Mouse (Mus musculus): ENCODE results near the gene Tiam1. TPM values are rescaled to one million over a fixed set of nuclear protein-coding genes. Genes with fewer than 3 reads are reported as not detected.

The Tiam1 gene
- polyA plus RNA-seq, 1 experiment: 19.3 TPM

- DNase-seq (ENCODE audit: low read depth): no peak
- TF ChIP-seq POLR2A (IDR thresholded peaks at IDR 0.05; ENCODE audit: borderline replicate concordance, extremely low read depth, insufficient read depth, insufficient read length, poor library complexity, severe bottlenecking) (no peak), CTCF (IDR thresholded peaks at IDR 0.05; ENCODE audit: borderline replicate concordance, extremely low read depth, insufficient read depth, insufficient read length) (no peak)
These were observed 38.7 kb downstream of the Tiam1 start for GRCm38 (mm10) chr16:90104714-90105459.

DNA sequence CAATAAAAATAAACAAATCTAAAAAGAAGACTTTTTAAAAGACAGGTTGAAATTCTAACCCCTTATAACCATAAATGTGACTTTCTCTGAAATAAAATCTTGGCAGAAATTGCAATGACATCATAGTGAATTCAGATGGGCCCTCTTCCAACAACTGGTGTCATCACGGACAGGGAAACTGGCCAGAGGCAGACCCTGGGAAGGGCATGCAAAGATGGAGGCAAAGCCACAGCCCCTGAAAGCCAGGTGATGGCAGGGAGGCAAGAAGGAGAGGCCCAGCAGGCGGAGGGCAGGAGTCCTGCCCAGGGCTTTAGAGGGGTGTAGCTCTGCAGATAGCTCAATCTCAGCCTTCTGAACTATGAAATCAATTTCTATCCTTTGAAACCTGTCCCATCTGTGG is 39.8 kb downstream of the Tiam1 start:
- DNase-seq (ENCODE audit: low read depth): no peak
- TF ChIP-seq CTCF (IDR thresholded peaks at IDR 0.05; ENCODE audit: borderline replicate concordance, extremely low read depth, insufficient read depth, insufficient read length) (no peak), POLR2A (IDR thresholded peaks at IDR 0.05; ENCODE audit: borderline replicate concordance, extremely low read depth, insufficient read depth, insufficient read length, poor library complexity, severe bottlenecking) (no peak)

DNA sequence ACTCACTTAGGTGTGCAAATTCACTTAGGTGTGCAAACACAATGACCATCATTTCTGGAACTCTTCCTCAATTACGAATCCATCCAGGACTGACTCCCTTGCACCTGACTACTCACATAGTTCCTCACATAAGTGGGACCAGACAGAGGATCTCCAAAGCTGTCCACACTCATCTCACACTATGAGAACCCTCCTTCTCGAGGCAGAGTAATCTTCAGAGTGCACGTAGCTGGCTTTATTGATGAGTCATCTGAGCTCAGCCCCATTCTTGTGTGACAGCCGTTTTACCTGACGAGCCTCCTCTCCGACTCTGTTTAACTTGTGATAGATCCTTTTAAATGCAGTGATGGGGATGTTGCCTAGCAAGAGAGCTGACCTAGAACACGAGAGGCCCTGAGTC is 41.0 kb downstream of the Tiam1 start:
- no peak for DNase-seq (ENCODE audit: low read depth)
- TF ChIP-seq POLR2A (IDR thresholded peaks at IDR 0.05; ENCODE audit: borderline replicate concordance, extremely low read depth, insufficient read depth, insufficient read length, poor library complexity, severe bottlenecking) (no peak), CTCF (IDR thresholded peaks at IDR 0.05; ENCODE audit: borderline replicate concordance, extremely low read depth, insufficient read depth, insufficient read length) (no peak)

GRCm38 (mm10) chr16:90098191-90098605 is 45.4 kb downstream of the Tiam1 start:
- DNase-seq (ENCODE audit: low read depth): no peak
- no peak for TF ChIP-seq POLR2A (IDR thresholded peaks at IDR 0.05; ENCODE audit: borderline replicate concordance, extremely low read depth, insufficient read depth, insufficient read length, poor library complexity, severe bottlenecking)
- TF ChIP-seq CTCF (IDR thresholded peaks at IDR 0.05; ENCODE audit: borderline replicate concordance, extremely low read depth, insufficient read depth, insufficient read length): no peak

GRCm38 (mm10) chr16:90097769-90098168 is 45.8 kb downstream of the Tiam1 start:
- DNase-seq (ENCODE audit: low read depth): no peak
- TF ChIP-seq POLR2A (IDR thresholded peaks at IDR 0.05; ENCODE audit: borderline replicate concordance, extremely low read depth, insufficient read depth, insufficient read length, poor library complexity, severe bottlenecking) (no peak), CTCF (IDR thresholded peaks at IDR 0.05; ENCODE audit: borderline replicate concordance, extremely low read depth, insufficient read depth, insufficient read length) (no peak)

DNA sequence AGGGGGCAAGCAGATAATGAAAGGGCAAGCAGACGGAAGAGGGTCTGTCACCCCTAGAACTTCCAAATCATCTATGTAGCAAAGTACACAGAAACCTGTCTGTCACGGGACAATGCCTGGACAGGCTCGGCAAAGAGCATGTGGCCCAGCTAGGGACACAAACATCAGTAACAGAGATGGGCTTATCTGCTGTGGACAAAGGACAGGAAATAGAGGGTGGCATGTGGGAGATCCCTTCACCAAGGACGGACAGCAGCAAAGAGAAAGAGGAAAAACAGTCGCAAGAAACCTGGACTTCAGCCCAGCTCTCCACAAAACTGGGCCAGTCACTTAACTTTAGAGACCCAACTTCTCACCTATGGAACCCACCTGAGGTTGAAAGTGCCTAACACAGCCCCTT is 47.6 kb downstream of the Tiam1 start:
- DNase-seq (ENCODE audit: low read depth): no peak
- TF ChIP-seq POLR2A (IDR thresholded peaks at IDR 0.05; ENCODE audit: borderline replicate concordance, extremely low read depth, insufficient read depth, insufficient read length, poor library complexity, severe bottlenecking): no peak
- no peak for TF ChIP-seq CTCF (IDR thresholded peaks at IDR 0.05; ENCODE audit: borderline replicate concordance, extremely low read depth, insufficient read depth, insufficient read length)

- TF ChIP-seq POLR2A (IDR thresholded peaks at IDR 0.05; ENCODE audit: borderline replicate concordance, extremely low read depth, insufficient read depth, insufficient read length, poor library complexity, severe bottlenecking): no peak
- TF ChIP-seq CTCF (IDR thresholded peaks at IDR 0.05; ENCODE audit: borderline replicate concordance, extremely low read depth, insufficient read depth, insufficient read length): no peak
- DNase-seq (ENCODE audit: low read depth): no peak
These were observed 50.6 kb downstream of the Tiam1 start for GRCm38 (mm10) chr16:90093015-90093414.

GRCm38 (mm10) chr16:90091906-90092305 is 51.7 kb downstream of the Tiam1 start:
- no peak for DNase-seq (ENCODE audit: low read depth)
- no peak for TF ChIP-seq CTCF (IDR thresholded peaks at IDR 0.05; ENCODE audit: borderline replicate concordance, extremely low read depth, insufficient read depth, insufficient read length)
- TF ChIP-seq POLR2A (IDR thresholded peaks at IDR 0.05; ENCODE audit: borderline replicate concordance, extremely low read depth, insufficient read depth, insufficient read length, poor library complexity, severe bottlenecking): no peak

DNA sequence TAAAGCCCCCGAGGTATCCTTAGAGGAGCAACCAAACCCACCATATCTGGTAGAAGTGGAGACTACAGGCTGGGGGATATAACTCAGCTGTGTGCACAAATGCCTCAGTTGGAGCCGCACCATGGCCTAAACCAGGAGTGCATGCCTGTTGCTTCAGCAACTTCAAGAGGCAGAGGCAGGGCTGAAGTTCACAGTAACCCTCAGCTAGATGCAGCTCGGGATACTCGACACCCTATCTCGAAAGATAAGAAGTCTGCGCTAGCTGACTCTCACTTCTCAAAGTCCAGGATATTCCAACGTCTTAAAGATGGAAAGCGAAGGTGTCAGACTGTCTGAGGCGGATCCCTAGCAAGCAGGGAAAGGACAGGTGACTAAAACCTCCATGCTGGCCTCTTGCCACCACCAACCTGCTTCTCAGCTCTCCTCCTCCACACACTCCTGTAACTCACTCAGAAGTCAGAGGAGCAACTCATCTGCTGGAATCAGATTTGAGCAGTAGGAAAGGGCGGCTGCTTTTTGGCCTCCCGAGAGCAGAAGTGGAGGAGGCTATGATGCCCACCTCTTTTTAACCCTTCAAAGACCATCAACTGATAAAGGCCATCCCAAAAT is 52.4 kb downstream of the Tiam1 start:
- no peak for DNase-seq (ENCODE audit: low read depth)
- TF ChIP-seq CTCF (IDR thresholded peaks at IDR 0.05; ENCODE audit: borderline replicate concordance, extremely low read depth, insufficient read depth, insufficient read length): no peak

GRCm38 (mm10) chr16:90090368-90090767 is 53.2 kb downstream of the Tiam1 start:
- TF ChIP-seq CTCF (IDR thresholded peaks at IDR 0.05; ENCODE audit: borderline replicate concordance, extremely low read depth, insufficient read depth, insufficient read length) (no peak), POLR2A (IDR thresholded peaks at IDR 0.05; ENCODE audit: borderline replicate concordance, extremely low read depth, insufficient read depth, insufficient read length, poor library complexity, severe bottlenecking) (no peak)
- no peak for DNase-seq (ENCODE audit: low read depth)

DNA sequence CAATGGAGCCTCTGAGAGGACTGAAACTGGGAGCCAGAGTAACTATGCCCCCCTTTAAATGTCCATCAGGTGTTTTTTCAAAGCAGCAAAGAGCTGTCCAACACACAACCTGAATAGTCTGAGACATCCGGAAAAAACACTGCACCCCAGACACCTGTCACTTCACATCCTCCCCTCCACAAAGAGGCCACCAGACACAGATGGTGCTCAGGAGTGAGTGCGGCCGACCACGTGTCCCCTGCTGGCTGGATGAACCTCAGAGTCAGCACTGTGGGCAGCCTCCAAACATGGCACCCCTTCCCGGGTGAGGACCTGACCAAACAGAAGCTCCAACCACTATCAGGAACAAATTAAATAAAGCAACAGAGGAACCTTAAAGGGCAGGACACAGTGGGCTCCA is 56.3 kb downstream of the Tiam1 start:
- TF ChIP-seq POLR2A (IDR thresholded peaks at IDR 0.05; ENCODE audit: borderline replicate concordance, extremely low read depth, insufficient read depth, insufficient read length, poor library complexity, severe bottlenecking) (no peak), CTCF (IDR thresholded peaks at IDR 0.05; ENCODE audit: borderline replicate concordance, extremely low read depth, insufficient read depth, insufficient read length) (no peak)
- no peak for DNase-seq (ENCODE audit: low read depth)

GRCm38 (mm10) chr16:90086111-90086510 is 57.5 kb downstream of the Tiam1 start:
- peak; percentile 23 for DNase-seq (ENCODE audit: low read depth)
- no peak for TF ChIP-seq CTCF (IDR thresholded peaks at IDR 0.05; ENCODE audit: borderline replicate concordance, extremely low read depth, insufficient read depth, insufficient read length)
- TF ChIP-seq POLR2A (IDR thresholded peaks at IDR 0.05; ENCODE audit: borderline replicate concordance, extremely low read depth, insufficient read depth, insufficient read length, poor library complexity, severe bottlenecking): no peak

All from brain, embryonic 14.5 days (tissue).